Mouse (Mus musculus) ZHBTc4 (cell line): ENCODE results near the gene Cacna2d2.

Source experiments
- DNase-seq: peaks from one replicate; pipeline ENCODE4 v3.0.0-alpha.2; 2011; ENCODE audit warnings: low read depth, low spot score

The Cacna2d2 gene

GRCm38 (mm10) chr9:107577871-107578270 is 178.5 kb downstream of the Cacna2d2 start:
- DNase-seq: no peak

GRCm38 (mm10) chr9:107578587-107578986 is 179.2 kb downstream of the Cacna2d2 start, which contains the start of gene Naa80:
Naa80 (plus strand) TSS chr9:107578887.
- no peak for DNase-seq
